Mouse (Mus musculus) hindbrain, embryonic 10.5 days (tissue): ENCODE measurements around the gene Gstm5. TPM values are rescaled to one million over a fixed set of nuclear protein-coding genes. Genes with fewer than 3 reads are reported as not detected.

Experiments
- DNase-seq: peaks from one replicate; pipeline ENCODE4 v3.0.0-alpha.2; 2017; ENCODE audit warnings: low spot score
- H3K27ac ChIP-seq: fragments of 300-500 bp; sonication (generic); 2 replicates; pipeline ENCODE4 v1.5.1; 2016; ENCODE audit warnings: mild to moderate bottlenecking, moderate library complexity
- H3K27me3 ChIP-seq: fragments of 300-500 bp; sonication (generic); 2 replicates; pipeline ENCODE4 v1.6.1; 2016; ENCODE audit warnings: mild to moderate bottlenecking; ENCODE audit not compliant: poor library complexity, insufficient read depth, severe bottlenecking
- H3K36me3 ChIP-seq: fragments of 300-500 bp; sonication (generic); 2 replicates; pipeline ENCODE4 v1.6.1; 2016; ENCODE audit warnings: mild to moderate bottlenecking, moderate library complexity
- H3K4me1 ChIP-seq: fragments of 300-500 bp; sonication (generic); replicated peaks from 2 replicates; pipeline ENCODE4 v1.6.1; 2016; ENCODE audit warnings: mild to moderate bottlenecking
- H3K4me3 ChIP-seq: fragments of 300-500 bp; sonication (generic); 2 replicates; pipeline ENCODE4 v1.5.1; 2016; ENCODE audit warnings: mild to moderate bottlenecking, moderate library complexity
- H3K9me3 ChIP-seq: fragments of 300-500 bp; sonication (generic); 2 replicates; pipeline ENCODE4 v1.6.1; 2016; ENCODE audit warnings: mild to moderate bottlenecking, moderate library complexity
- WGBS: fragments of 180-500 bp; shearing (Covaris S2); methylation state at CpG from one replicate; pipeline ENCODE4 v1.1.7; 2016; 5-methylcytosine and 5-hydroxymethylcytosine counted together
- polyA plus RNA-seq: library from polyadenylated mRNA; unstranded; fragments of >200 nt; fragmentation: Nextera tagmentation; extraction: Ambion mirVana; gene quantifications from 2 replicates; pipeline ENCODE4 v1.2.1, GENCODE M21; 2016

Gene Gstm5
- polyA plus RNA-seq, 1 experiment from 2014 or later = 233 TPM

- Histone ChIP-seq H3K27ac (no peak overlapping the region), H3K9me3 (no peaks in the 10 kb centered on the region), H3K4me3 (no peak overlapping the region), H3K4me1 (0 out of 2 replicates have a peak, but pooled peaks cover 4% of the 10 kb centered on the region), H3K36me3 (no peaks in the 10 kb centered on the region), H3K27me3 (peaks cover 5% of the 10 kb centered on the region; the same call in 1 of the 2 replicates)
- WGBS = 86% methylated on average over 2 of the region's 2 CpGs
- DNase-seq = no peak
These were observed 33.1 kb upstream of the Gstm5 start for GRCm38 (mm10) chr3:107862471-107862870.

GRCm38 (mm10) chr3:107863471-107863870, 32.1 kb upstream of the Gstm5 start:
- DNase-seq = no peak
- no peak overlapping the region for H3K4me3 ChIP-seq
- WGBS = 81% methylated on average over 5 of the region's 5 CpGs

GRCm38 (mm10) chr3:107863898-107864603, 31.6 kb upstream of the Gstm5 start:
- Histone ChIP-seq H3K36me3 (no peaks in the 10 kb centered on the region), H3K4me3 (no peak overlapping the region), H3K9me3 (no peaks in the 10 kb centered on the region), H3K4me1 (peaks cover 8% of the 10 kb centered on the region), H3K27ac (no peak overlapping the region), H3K27me3 (peaks cover 7% of the 10 kb centered on the region; the same call in 1 of the 2 replicates)
- peak; percentile 87 for DNase-seq
- WGBS = 11% methylated on average over 2 of the region's 2 CpGs

More at GRCm38 (mm10) chr3:107863471-107863870, 32.1 kb upstream of the Gstm5 start:
- Histone ChIP-seq H3K9me3 (no peaks in the 10 kb centered on the region), H3K27me3 (peaks cover 7% of the 10 kb centered on the region; the same call in 1 of the 2 replicates), H3K27ac (0 out of 2 replicates have a peak overlapping the region, but pooled peaks have one; percentile 18), H3K4me1 (0 out of 2 replicates have a peak, but pooled peaks cover 4% of the 10 kb centered on the region), H3K36me3 (no peaks in the 10 kb centered on the region)

- H3K36me3 ChIP-seq = no peaks in the 10 kb centered on the region
- no peak overlapping the region for H3K27ac ChIP-seq
- H3K4me1 ChIP-seq = peaks cover 18% of the 10 kb centered on the region
- no peaks in the 10 kb centered on the region for H3K9me3 ChIP-seq
- peaks cover 7% of the 10 kb centered on the region; the same call in 1 of the 2 replicates for H3K27me3 ChIP-seq
- H3K4me3 ChIP-seq = no peak overlapping the region
- DNase-seq = no peak
- WGBS = 71% methylated on average over 10 of the region's 10 CpGs
These were observed 30.1 kb upstream of the Gstm5 start for GRCm38 (mm10) chr3:107865364-107866091.

- WGBS = 7% methylated on average over 8 of the region's 8 CpGs
- Histone ChIP-seq H3K9me3 (no peaks in the 10 kb centered on the region), H3K27me3 (peaks cover 7% of the 10 kb centered on the region; the same call in 1 of the 2 replicates), H3K36me3 (no peaks in the 10 kb centered on the region), H3K4me1 (peaks cover 18% of the 10 kb centered on the region), H3K4me3 (no peak overlapping the region), H3K27ac (no peak overlapping the region)
- peak; percentile 87 for DNase-seq
These were observed 28.5 kb upstream of the Gstm5 start for GRCm38 (mm10) chr3:107867086-107867485.

- H3K36me3 ChIP-seq = no peaks in the 10 kb centered on the region
- H3K4me1 ChIP-seq = peaks cover 18% of the 10 kb centered on the region
- no peak for DNase-seq
- H3K4me3 ChIP-seq = no peak overlapping the region
- H3K27me3 ChIP-seq = peaks cover 7% of the 10 kb centered on the region; the same call in 1 of the 2 replicates
- peak overlapping the region; percentile 60; the same call in 1 of the 2 replicates for H3K27ac ChIP-seq
- WGBS = 89% methylated on average over 22 of the region's 22 CpGs
- no peaks in the 10 kb centered on the region for H3K9me3 ChIP-seq
These were observed 27.2 kb upstream of the Gstm5 start for GRCm38 (mm10) chr3:107868452-107868851.

- Histone ChIP-seq H3K4me1 (peaks cover 14% of the 10 kb centered on the region), H3K4me3 (no peak overlapping the region), H3K27ac (peak overlapping the region; percentile 60), H3K36me3 (no peaks in the 10 kb centered on the region), H3K27me3 (peaks cover 7% of the 10 kb centered on the region; the same call in 1 of the 2 replicates), H3K9me3 (no peaks in the 10 kb centered on the region)
- DNase-seq = no peak
- WGBS = 16% methylated on average over 7 of the region's 7 CpGs
These were observed 26.5 kb upstream of the Gstm5 start for GRCm38 (mm10) chr3:107869097-107869496.

GRCm38 (mm10) chr3:107869925-107870324, 25.7 kb upstream of the Gstm5 start:
- WGBS = 71% methylated on average over 4 of the region's 4 CpGs
- Histone ChIP-seq H3K9me3 (no peaks in the 10 kb centered on the region), H3K36me3 (no peaks in the 10 kb centered on the region), H3K27me3 (peaks cover 7% of the 10 kb centered on the region; the same call in 1 of the 2 replicates), H3K4me1 (peaks cover 14% of the 10 kb centered on the region), H3K4me3 (no peak overlapping the region), H3K27ac (peak overlapping the region; percentile 64; the same call in 1 of the 2 replicates)
- DNase-seq = no peak

GRCm38 (mm10) chr3:107873335-107874251, 22.0 kb upstream of the Gstm5 start:
- Histone ChIP-seq H3K9me3 (no peaks in the 10 kb centered on the region), H3K4me3 (no peak overlapping the region), H3K27ac (0 out of 2 replicates have a peak overlapping the region, but pooled peaks have one; percentile 5), H3K4me1 (peaks cover 14% of the 10 kb centered on the region), H3K27me3 (no peaks in the 10 kb centered on the region), H3K36me3 (no peaks in the 10 kb centered on the region)
- DNase-seq = no peak
- WGBS = 80% methylated on average over 24 of the region's 24 CpGs

GRCm38 (mm10) chr3:107875231-107875630, 20.4 kb upstream of the Gstm5 start:
- H3K4me1 ChIP-seq = no peaks in the 10 kb centered on the region
- H3K27me3 ChIP-seq = no peaks in the 10 kb centered on the region
- H3K4me3 ChIP-seq = no peak overlapping the region
- no peak overlapping the region for H3K27ac ChIP-seq
- DNase-seq = no peak
- H3K36me3 ChIP-seq = no peaks in the 10 kb centered on the region
- WGBS = 74% methylated on average over 6 of the region's 6 CpGs
- H3K9me3 ChIP-seq = no peaks in the 10 kb centered on the region

- DNase-seq = no peak
- H3K27me3 ChIP-seq = no peaks in the 10 kb centered on the region
- H3K4me3 ChIP-seq = no peak within 1 kb of the TSS
- no peaks in the 10 kb centered on the region for H3K4me1 ChIP-seq
- H3K9me3 ChIP-seq = no peaks in the 10 kb centered on the region
- 86% methylated on average over 5 of the region's 5 CpGs for WGBS
- H3K36me3 ChIP-seq = no peaks in the 10 kb centered on the region
- no peak within 1 kb of the TSS for H3K27ac ChIP-seq
These were observed 18.6 kb upstream of the Gstm5 start, which contains the start of gene Eps8l3 for GRCm38 (mm10) chr3:107877005-107877404. Eps8l3 (plus strand) TSS chr3:107877229.
